Mouse (Mus musculus) MEL-GATA-1-ER (cell line): Measurements from ENCODE around the gene Atp13a5.

Experiments used
- DNase-seq: peaks from one replicate; pipeline ENCODE4 v3.0.0-alpha.2; 2012; ENCODE audit warnings: low read depth; ENCODE audit errors: extremely low read depth

Atp13a5 gene

GRCm38 (mm10) chr16:29378458-29378857 is at the start of gene Atp13a5:
TSS of gene Atp13a5 (minus strand) at chr16:29378732.
- DNase-seq, result no peak

- no peak for DNase-seq
These were observed 36.3 kb upstream of the Atp13a5 start for GRCm38 (mm10) chr16:29414822-29415221.

GRCm38 (mm10) chr16:29407319-29407718 is 28.8 kb upstream of the Atp13a5 start:
- no peak for DNase-seq

DNA sequence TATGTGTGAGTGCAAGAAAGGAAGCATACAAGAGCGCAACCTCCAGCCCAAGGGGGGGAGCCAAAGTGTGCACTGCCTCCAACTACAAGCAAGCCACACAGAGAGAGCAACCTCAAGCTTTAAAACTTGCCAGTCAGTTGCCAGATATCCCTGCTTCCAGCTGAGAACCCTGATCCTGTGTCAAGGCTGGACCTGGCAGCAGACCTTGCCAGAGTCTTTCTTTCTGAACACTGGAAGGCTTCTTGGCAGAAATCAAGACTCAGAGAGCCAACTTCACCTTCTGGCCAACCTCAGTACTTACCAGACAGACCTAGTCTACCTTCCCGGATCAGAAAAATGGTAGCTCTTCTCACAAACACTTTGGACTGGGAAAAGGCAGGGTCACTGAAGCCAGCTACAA is 20.5 kb upstream of the Atp13a5 start:
- DNase-seq, result no peak

DNA sequence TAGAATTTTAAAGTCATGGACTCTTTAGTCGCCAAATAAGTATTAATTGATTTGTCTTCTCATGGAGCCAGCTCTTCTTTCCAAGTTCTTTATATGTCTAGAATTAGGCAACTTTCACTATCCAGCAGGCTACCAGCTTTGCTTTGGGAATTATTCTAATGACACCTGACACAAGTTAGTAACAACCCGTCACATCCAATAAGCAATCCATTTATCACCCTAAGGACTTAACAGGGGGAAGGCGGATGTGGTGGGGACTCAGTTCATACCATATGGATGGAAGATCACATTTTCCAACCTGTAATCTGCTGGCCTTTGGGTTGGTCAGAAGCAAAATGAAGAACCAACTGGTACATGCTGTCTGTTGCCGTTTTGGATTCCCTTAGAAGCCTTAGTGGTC is 6.2 kb upstream of the Atp13a5 start:
- DNase-seq, result no peak

DNA sequence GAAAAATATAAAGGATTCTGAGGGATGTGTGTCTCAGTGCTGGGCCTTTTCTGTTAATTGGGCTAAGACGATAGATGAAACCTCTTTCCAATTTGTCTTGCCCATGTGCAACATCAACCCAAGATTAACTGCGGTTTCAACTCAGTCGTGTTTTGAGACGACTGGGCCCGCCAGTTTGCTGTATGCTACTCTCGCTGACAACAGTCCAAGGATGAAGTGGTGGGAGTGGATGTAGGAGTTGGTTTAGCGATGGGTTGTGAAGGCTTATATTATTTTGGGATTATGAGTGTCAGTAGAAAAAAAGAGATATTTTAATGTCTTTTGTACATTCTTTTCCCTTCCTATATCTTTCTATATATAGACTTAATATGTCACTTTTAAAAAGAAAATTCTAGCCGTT is 3.9 kb downstream of the Atp13a5 start:
- no peak for DNase-seq

DNA sequence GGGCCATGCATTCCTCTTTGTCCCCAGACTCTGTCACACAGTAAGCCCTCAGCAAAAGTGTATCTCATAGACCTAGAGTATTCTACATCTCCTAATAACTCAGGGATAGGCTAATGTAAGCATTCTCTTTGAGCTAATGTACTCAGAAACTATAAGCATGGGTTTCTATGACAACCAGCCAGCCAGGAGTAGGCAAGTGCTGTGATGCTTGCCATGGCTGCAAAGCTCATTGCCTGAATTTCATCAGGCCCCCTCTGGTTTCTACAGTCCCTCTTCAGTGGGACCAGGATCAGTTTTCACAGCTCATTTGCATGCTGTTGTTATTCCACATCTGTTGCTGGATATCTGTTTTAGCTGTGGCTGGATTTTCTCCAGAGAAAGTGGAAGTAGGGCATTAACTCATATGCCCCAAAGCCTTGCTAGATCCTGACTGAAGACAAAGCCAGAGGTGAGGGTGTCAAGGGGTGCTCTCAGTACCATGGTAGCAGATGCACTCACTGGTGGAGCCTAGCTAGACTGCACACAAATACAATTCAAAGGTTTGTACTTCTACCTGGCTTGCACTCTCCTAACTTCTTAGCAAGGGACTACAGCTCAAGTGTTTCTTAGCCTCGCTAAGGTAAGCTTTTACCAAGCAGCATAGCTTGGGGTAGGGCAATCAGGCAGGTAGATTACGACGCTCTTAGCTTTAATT is 47.0 kb downstream of the Atp13a5 start:
- no peak for DNase-seq

DNA sequence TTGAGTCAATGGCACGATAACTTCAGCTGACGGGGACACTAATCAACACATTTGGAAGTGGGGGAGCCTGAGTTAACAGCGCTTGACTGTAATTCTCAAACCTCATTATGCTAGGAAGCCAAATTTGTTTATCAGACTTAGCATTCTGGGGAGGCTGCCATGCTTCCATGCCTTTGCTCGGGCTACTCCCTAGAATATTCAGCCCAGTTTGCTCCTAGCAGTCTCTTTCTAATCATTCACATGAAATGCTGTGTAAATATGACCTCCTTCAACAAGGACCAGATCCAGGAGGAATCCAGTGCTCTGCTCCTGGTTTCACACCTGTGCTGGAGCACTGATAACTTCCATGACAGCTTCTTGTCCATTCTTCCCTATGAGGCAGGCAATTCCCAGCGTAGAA is 47.6 kb downstream of the Atp13a5 start:
- no peak for DNase-seq

DNA sequence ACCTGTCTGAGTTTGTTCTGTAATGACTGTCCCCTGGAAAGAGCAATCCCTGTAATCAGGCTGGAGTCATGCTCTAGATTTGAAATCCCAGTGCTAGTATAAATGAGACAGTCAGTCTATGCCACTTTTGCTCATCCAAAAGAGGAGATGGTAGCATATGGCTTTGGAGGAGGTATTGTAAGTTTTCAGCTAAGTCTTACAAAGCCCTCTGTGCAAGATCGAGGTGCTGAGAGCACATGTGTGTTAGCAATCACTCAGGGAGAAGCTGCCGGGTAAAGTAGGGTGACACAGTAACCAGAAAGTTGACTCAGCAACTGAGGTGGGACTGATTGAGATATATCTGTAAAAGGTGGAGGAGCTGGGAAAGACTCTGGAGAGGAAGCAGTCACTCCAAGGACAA is 49.3 kb downstream of the Atp13a5 start:
- no peak for DNase-seq

DNA sequence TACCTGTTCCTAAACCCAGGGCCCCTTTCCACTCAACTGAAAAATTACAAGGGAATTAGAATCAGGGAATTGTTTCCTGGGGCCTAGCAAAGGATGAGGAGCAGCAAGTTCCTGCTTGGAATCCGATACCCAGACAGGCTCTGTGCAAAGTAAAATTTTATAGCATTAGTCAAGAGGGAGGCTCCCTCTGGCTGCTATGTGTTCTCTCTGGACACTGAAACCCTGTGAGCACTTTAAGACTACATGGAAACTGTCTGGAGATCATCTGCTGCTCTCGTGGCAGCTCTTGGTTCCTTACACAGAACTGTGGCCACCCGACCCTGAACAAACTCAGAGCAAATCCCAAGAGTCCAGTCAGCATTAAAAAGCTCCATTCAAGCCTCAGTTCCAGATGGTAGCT is 50.6 kb downstream of the Atp13a5 start:
- DNase-seq, result no peak

DNA sequence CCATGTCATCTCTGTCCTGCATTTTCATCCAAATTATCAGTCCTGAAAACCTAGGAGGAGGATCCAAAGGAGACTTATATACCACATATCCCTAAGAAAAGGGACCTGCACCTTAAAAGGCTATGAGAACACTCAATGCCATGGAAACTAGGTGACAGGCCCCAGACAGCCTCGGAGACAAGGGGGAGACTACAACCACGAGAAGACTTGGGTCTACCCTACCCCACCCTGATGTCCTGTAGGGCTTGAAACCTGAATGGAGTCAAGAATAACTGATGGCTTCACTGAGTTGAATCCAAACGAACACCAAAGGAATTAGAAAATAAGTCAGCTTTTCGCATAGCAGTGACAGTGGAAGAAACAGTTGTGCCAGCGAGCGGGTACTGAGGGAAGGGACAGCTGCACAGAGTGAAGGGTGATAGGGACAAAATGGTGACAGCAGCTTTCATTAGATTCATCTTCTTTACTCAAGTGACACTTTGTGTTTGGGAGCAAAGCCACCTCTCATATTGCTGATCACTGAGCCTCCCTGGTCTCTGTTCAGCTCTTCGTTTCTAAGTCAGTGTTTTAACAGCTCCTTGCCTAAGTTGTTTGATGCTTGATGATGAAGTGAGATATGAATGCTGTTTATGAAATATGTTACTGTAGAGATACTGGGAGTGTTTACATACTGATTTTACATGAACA is 53.2 kb downstream of the Atp13a5 start:
- DNase-seq, result no peak

DNA sequence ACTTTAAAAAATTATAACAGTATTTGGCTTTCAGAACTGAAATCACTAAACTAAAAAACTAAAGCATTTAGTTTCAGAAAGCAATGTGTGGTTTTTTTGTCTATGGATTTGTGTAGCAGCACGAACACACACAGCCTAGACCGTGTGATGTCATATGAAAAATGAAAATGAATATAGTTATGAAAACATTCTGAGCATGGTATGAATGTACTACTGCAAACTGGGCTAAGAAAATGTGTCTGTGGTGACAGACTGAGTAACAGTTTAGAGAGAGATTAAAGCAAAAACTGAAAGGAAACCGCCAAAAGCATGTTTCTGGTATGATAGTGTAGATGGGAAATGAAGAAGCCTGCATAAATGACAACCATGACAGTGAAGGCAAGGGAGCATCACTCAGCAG is 57.8 kb downstream of the Atp13a5 start:
- no peak for DNase-seq

- DNase-seq, result no peak
These were observed 63.1 kb downstream of the Atp13a5 start for GRCm38 (mm10) chr16:29315391-29315790.

DNA sequence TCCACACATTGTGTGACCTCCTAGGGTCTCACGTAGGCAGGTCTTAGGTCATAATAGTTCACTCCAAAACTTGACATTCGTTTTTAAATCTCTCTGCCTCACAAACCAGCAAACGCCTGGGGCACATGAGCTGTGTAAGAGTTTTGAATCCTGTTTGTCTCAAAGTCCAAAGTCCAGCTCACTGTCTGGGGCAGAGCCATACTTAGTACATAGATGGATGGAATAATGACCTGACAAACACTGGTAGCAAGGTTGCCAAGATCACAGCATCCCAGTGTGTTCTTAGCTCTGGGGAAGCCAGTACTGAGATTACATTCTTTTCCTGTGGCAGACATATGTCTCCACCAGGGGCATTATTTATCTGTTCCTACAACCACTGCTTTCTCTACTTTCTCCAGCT is 63.5 kb downstream of the Atp13a5 start:
- DNase-seq, result no peak

- no peak for DNase-seq
These were observed 80.9 kb downstream of the Atp13a5 start for GRCm38 (mm10) chr16:29297555-29298021.

DNA sequence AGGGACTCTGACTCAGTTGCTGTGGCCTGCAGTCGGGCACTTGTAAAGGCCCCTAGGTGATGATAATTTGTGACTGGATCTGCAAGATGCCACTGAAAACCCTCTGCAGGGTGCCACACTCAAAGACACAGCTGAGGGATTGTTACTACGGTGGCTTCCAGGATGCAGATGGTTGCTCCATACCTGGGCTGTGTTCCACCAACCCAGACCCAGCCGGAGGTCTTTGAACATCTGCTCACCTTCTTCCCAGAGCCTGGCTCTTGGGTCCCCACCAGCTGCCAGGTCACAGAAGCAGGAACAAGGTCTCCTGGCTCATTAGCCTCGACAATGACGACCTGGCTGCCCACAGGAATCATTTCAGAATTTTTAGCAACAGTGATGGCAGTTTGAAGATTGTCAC is 97.8 kb downstream of the Atp13a5 start:
- no peak for DNase-seq

DNA sequence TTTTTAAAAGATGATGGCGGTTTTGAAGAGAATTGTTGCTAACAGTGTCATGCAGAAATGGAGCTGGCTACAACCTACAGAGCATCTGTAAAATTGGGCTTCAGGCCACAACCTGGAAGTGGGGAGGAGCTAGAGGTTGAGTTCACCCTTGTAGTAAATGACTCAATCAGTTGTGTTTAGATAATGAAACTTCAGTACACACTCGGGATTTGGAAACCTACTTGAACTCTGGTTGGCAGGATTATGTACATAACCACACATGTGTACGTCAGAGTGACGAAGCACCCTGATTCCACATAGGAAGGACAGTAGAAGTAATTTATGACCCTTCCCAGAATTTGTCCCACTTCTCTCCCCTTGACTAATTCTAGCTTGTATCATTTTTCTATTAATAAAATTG is 124.2 kb downstream of the Atp13a5 start:
- DNase-seq, result no peak

GRCm38 (mm10) chr16:29235951-29236350 is 142.6 kb downstream of the Atp13a5 start:
- no peak for DNase-seq

DNA sequence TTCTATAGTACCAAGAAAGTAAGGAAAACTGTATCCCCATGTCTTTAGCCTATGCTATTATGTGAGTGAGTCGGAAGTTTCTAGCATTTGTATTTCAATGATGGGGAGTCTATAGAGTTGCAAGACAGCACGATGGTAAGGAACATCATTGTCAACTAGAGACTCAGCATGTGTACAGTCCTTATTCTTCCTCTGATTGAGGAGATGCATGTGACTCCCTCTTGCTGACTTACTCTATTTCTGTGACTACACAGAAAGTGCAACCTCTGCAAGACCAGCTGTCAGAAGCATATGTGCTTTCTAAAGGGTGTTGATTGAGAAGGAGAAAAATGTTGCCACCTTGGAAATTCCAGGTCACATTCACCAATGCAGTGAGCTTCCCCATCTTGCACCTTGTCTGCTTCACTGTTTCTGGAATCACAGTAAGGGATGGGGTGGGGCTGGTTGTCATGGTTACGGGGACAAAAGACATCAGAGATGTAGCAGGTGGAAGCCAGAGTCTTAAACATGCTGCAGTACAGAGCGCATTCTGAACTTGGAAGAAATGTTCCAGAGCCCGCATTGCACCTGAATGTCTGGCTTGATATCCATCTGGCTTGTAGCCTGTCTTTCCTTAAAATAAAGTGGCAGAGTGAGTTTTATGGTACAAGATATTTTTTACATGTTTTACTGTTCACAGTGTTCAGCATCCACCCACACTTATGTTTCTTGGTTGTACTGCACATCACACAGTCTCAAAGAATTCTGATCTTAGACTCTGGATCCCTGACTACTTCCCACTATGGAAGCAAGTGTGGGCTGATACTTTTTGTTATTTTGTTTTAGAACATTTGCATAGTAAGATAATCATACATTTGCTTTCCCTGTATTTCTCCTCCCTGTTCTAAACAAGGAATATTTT is 161.9 kb downstream of the Atp13a5 start:
- DNase-seq, result no peak

DNA sequence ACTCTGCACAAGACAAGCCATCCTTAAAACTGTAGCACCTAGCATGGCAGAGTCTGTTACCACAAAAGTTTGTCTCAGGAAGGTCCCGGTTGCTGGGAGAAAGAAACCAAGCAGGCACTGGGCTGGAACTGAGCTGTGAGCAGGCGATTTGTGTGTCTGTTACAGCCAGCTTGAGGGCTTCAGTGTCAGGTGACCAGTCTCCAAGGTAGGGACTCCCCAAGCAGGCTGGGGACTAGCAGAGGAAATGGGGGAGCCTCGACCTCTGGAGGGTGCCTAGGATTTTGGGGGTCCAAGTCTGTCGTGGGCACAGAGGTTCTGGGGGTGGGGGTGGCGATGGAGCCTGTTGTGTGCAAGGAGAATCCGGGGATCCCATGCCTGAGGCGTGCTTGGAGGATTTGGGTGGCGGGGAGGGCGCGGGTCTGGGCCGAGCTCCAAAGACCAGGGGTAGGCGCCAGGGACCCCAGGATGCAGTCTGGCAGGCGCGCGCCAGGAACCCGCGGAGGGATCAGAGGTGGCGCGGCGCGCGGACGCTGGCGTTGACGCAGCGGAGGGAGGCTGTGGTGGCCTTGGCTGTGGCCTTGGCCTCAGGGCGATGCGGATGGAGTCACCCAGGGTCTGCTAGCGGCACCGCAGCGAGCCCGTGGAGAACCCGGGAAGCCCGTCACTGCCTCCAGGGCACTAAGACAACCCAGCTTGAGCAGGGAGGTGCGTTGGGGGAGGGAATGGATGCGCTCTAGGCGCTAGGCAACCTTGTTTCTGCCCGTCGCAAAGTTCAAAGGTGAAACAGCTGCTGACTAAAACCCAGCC is 168.7 kb downstream of the Atp13a5 start, which contains the start of gene Hrasls:
Hrasls (plus strand) TSS at position 91 of the 807 bp plus-strand sequence.
- DNase-seq, result no peak

- no peak for DNase-seq
These were observed 169.7 kb downstream of the Atp13a5 start for GRCm38 (mm10) chr16:29208841-29209240.
